Mouse (Mus musculus) forebrain, embryonic 11.5 days (tissue): ENCODE measurements at regions not wholly inside any gene's neighbourhood (a gene's known extent, or its start where the extent isn't known, plus 50 kb on each side); places are given as distances from the start of the nearest gene placed in this dataset.

Source experiments
- ATAC-seq: fragments of 200-750 bp; cut with Nextera tagmentation; replicated peaks from 2 replicates; pipeline ENCODE4 v1.8.0; 2017; ENCODE audit warnings: moderate TSS enrichment; ENCODE audit not compliant: low FRiP score
- DNase-seq: peaks from one replicate; pipeline ENCODE4 v3.0.0-alpha.2; 2017; ENCODE audit warnings: low spot score
- H3K27ac ChIP-seq: fragments of 300-500 bp; sonication (generic); 2 replicates; pipeline ENCODE4 v1.5.1; 2014; ENCODE audit warnings: low read depth, low read length
- H3K27me3 ChIP-seq: fragments of 300-500 bp; sonication (generic); 2 replicates; pipeline ENCODE4 v1.6.1; 2014; ENCODE audit warnings: mild to moderate bottlenecking, low read length, mixed read lengths; ENCODE audit not compliant: control insufficient read depth, insufficient read depth
- H3K36me3 ChIP-seq: fragments of 300-500 bp; sonication (generic); 2 replicates; pipeline ENCODE4 v1.6.1; 2014; ENCODE audit warnings: mild to moderate bottlenecking, low read length, moderate library complexity, mixed read lengths; ENCODE audit not compliant: control insufficient read depth, insufficient read depth
- H3K4me1 ChIP-seq: fragments of 300-500 bp; sonication (generic); replicated peaks from 2 replicates; pipeline ENCODE4 v1.6.1; 2014; ENCODE audit warnings: low read length, mixed read lengths; ENCODE audit not compliant: control insufficient read depth, insufficient read depth
- H3K4me2 ChIP-seq: fragments of 300-500 bp; sonication (generic); 2 replicates; pipeline ENCODE4 v1.6.1; 2014; ENCODE audit warnings: low read depth, mild to moderate bottlenecking, low read length, moderate library complexity, mixed read lengths; ENCODE audit not compliant: severe bottlenecking
- H3K4me3 ChIP-seq: fragments of 300-500 bp; sonication (generic); 2 replicates; pipeline ENCODE4 v1.5.1; 2014; ENCODE audit warnings: low read depth, low read length
- H3K9ac ChIP-seq: fragments of 300-500 bp; sonication (generic); 2 replicates; pipeline ENCODE4 v1.6.1; 2014; ENCODE audit warnings: low read length
- H3K9me3 ChIP-seq: fragments of 300-500 bp; sonication (generic); 2 replicates; pipeline ENCODE4 v1.6.1; 2016; ENCODE audit warnings: low read length, mixed read lengths; ENCODE audit not compliant: control insufficient read depth
- WGBS: fragments of 180-500 bp; shearing (Covaris S2); extraction: QIAGEN DNeasy Blood & Tissue Kit; methylation state at CpG from one replicate; pipeline ENCODE4 v1.1.7; 2014; 5-methylcytosine and 5-hydroxymethylcytosine counted together

DNA sequence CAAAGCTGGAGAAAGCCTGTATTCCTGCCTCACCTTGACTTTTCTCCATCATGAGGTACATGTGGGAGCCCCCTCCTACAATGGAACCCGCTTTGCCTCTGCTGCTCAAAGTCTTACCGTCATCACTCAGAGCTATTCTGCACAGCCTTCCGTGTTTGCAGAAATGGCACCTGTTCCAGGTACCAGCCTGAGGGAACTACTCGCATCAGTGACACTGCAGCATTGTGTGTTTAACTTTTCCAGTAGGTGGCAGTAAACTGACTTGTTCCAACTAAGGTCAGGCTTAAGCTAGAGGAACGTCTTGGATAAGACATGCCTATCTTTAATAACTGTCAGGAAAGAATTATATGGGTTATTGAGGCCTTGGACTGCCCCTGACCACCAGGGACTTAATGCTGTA lies 71.4 kb downstream of the Fam173b start:
- Histone ChIP-seq H3K9ac (no peak overlapping the region), H3K36me3 (no peaks in the 10 kb centered on the region), H3K27ac (no peak overlapping the region), H3K27me3 (no peaks in the 10 kb centered on the region), H3K4me2 (no peak overlapping the region), H3K4me3 (no peak overlapping the region), H3K9me3 (no peaks in the 10 kb centered on the region), H3K4me1 (no peaks in the 10 kb centered on the region)
- WGBS, result 47% methylated on average over 5 of the region's 5 CpGs
- DNase-seq (no peak), ATAC-seq (no peak)

DNA sequence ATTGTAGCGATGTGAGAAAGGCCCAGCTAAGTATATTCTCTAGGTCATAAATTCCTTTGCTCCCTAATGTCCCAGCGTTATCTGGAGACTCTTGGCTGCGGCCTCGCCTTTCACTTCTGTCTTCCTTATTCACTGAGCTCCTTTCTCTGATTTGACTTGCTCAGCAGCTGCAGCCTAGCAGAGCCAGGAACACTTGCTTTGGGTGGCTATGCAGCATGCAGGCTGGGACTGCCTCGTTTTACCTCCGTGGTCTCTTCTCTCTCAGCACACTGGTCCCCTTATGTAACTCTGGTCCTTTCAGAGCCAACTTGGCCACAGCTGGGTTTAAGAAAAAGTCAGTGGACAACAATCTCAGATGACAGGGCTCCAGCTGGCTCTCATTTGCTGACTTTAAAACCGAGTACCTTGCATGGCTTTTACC lies 75.1 kb downstream of the Fam173b start:
- Histone ChIP-seq H3K9ac (no peak overlapping the region), H3K9me3 (no peaks in the 10 kb centered on the region), H3K4me2 (no peak overlapping the region), H3K4me3 (no peak overlapping the region), H3K27me3 (no peaks in the 10 kb centered on the region), H3K4me1 (no peaks in the 10 kb centered on the region), H3K36me3 (no peaks in the 10 kb centered on the region), H3K27ac (no peak overlapping the region)
- DNase-seq (no peak), ATAC-seq (no peak)
- WGBS, result 72% methylated on average over 7 of the region's 7 CpGs

DNA sequence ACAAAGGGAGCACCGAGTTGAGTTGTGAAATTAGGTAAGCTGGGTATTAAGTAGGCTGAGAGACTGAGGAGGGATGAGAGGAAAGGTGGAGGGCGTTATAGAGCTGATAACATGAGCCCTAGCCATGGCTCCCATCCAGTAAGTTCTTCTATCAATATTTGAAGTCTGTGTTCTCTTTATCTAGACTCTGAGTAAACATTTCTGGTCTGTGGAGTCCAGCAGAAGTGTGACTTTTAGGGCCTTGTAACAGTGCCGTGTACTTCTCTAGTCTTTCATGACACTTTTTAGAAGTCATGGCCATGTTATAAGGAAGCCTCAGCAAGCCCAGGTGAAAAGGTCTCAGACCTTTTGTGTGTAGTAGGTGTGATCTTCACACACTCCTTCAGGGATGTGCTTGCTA lies 91.5 kb downstream of the Fam173b start:
- Histone ChIP-seq H3K9me3 (no peaks in the 10 kb centered on the region), H3K4me3 (no peak overlapping the region), H3K27ac (no peak overlapping the region), H3K4me1 (no peaks in the 10 kb centered on the region), H3K36me3 (no peaks in the 10 kb centered on the region), H3K27me3 (no peaks in the 10 kb centered on the region), H3K4me2 (no peak overlapping the region), H3K9ac (no peak overlapping the region)
- DNase-seq (no peak), ATAC-seq (no peak)
- WGBS, result 82% methylated on average over 3 of the region's 3 CpGs

DNA sequence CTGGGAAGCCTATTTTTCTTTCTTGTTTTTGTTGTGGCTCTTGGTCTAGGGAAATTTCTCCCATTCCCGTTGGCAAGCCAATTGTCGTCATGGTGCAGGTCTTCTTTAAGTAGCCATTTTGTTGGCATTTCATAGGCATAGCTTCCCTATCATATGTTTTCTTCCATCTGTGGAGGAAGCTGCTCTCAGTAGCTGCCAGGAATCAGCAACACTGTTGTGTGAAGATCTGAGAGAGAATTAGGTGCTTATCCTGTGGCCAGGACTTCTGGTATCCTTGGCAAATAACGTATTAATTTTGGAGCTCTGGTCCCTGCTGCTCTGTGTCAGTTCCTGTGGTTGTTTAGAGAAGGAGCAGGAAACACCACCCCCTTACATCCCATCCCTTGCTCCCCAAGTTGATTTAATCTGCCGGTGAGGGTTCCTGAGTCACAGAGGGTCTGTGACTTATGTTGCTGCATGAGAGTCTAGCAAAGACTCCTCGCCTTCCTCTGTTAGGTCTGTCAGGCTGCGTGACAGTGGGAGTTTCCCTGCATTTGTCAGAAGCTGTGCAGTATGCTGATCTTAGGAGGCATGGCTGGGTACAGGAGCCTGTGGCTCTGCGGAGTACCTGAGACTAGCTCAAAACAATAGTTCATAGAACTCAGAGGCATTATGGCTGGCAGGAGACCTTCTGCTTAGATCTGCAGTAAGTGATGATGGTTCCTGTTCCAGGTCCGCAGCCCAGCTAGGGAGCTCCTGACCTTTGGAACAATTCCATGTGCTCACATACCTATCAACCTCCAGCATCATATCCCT lies 93.4 kb downstream of the Fam173b start:
- Histone ChIP-seq H3K27me3 (no peaks in the 10 kb centered on the region), H3K4me3 (no peak overlapping the region), H3K9ac (no peak overlapping the region), H3K4me2 (no peak overlapping the region), H3K9me3 (no peaks in the 10 kb centered on the region), H3K4me1 (no peaks in the 10 kb centered on the region), H3K27ac (no peak overlapping the region), H3K36me3 (no peaks in the 10 kb centered on the region)
- DNase-seq (no peak), ATAC-seq (no peak)
- 87% methylated on average over 8 of the region's 8 CpGs for WGBS

DNA sequence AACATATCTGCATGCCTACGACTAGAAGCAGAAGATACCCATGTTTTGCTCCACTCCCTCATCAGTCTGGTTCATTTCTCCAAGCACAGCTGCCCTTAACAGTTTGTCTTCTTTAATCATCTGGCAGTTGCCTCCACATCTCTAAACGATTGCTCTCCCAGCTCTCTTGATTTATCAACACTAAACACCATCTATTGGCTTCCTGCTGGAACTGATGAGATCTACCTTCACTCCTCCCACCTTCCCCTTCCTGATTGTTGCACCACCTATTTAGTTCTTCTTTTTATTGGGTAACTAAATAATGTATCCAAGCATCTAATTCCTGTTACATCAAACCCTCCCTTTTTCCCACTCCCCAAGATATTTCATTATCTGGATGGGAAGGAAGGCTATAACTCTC lies 101.7 kb downstream of the Fam173b start:
- Histone ChIP-seq H3K4me2 (no peak overlapping the region), H3K9ac (no peak overlapping the region), H3K4me1 (no peaks in the 10 kb centered on the region), H3K36me3 (no peaks in the 10 kb centered on the region), H3K4me3 (no peak overlapping the region), H3K9me3 (no peaks in the 10 kb centered on the region), H3K27me3 (no peaks in the 10 kb centered on the region), H3K27ac (no peak overlapping the region)
- 90% methylated on average over 2 of the region's 2 CpGs for WGBS
- no peak for ATAC-seq
- no peak for DNase-seq

DNA sequence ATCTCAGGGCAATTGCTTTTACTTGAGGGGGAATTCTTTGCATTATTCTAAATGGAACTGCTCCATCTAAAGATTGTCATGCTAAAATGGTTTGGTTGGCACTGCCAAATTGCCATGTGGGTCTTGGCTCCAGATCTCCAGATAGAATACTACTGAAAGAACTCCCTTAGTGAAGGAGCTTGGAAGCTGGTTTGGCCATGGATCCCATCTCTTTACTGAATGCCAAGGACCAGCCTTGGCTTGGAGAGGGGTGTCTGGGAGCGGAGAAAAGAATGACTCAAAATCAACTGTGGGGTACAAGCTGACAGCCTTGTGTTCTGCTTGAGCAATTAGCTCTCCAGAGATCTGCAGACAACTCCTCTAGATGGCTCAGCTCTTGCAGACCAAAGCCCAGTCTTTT lies 105.8 kb downstream of the Fam173b start:
- Histone ChIP-seq H3K4me3 (no peak overlapping the region), H3K27ac (no peak overlapping the region), H3K9me3 (no peaks in the 10 kb centered on the region), H3K9ac (no peak overlapping the region), H3K27me3 (no peaks in the 10 kb centered on the region), H3K4me2 (no peak overlapping the region), H3K4me1 (no peaks in the 10 kb centered on the region), H3K36me3 (no peaks in the 10 kb centered on the region)
- no peak for ATAC-seq
- no peak for DNase-seq
- WGBS, result 87% methylated on average over 1 of the region's 1 CpGs

DNA sequence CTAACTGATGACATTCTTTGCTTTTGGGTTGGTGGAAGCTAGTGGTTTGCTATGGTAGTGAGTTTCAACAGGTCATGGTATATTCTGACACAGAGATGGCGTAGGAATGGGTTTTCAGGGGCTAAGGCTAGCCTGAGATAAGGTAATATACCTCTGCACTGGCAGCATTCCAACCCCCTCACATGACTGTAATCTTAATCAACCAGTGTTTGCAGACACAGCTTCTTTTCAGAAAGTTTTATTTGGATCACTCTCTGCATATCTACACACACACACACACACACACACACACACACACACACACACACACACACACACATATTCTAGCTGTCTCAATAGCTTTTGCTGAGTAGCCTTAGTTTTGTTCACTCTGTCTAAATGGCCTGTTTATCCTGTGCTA lies 119.4 kb downstream of the Fam173b start:
- H3K4me3 ChIP-seq, result no peak overlapping the region
- DNase-seq (no peak), ATAC-seq (no peak)
- no peaks in the 10 kb centered on the region for H3K9me3 ChIP-seq
- H3K4me1 ChIP-seq, result no peaks in the 10 kb centered on the region
- H3K27me3 ChIP-seq, result no peaks in the 10 kb centered on the region
- H3K4me2 ChIP-seq, result no peak overlapping the region
- 81% methylated on average over 1 of the region's 1 CpGs for WGBS
- no peak overlapping the region for H3K27ac ChIP-seq
- H3K36me3 ChIP-seq, result no peaks in the 10 kb centered on the region
- H3K9ac ChIP-seq, result no peak overlapping the region

DNA sequence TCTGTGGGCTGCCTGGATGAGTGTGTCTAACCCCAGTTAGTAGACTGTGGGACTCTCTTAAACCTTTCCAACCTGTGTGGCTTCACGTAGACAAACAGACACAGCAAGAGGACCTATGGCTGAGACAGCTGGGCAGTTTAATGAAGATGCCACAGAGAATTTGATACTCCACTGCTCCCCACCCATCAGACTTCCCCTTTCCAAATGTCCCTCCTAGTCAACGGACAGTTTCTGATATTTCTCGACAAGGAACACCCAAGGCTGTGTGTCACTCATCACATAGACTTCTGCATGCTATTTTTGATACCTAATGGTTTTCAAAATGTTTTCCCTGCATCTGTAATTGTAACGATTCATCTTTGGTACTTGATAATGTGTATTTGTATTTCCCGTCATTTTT lies 120.8 kb downstream of the Fam173b start:
- DNase-seq, result no peak
- no peak for ATAC-seq
- Histone ChIP-seq H3K4me1 (no peaks in the 10 kb centered on the region), H3K4me3 (no peak overlapping the region), H3K9me3 (no peaks in the 10 kb centered on the region), H3K36me3 (no peaks in the 10 kb centered on the region), H3K9ac (no peak overlapping the region), H3K27ac (no peak overlapping the region), H3K27me3 (no peaks in the 10 kb centered on the region), H3K4me2 (no peak overlapping the region)
- WGBS, result 93% methylated on average over 5 of the region's 5 CpGs

DNA sequence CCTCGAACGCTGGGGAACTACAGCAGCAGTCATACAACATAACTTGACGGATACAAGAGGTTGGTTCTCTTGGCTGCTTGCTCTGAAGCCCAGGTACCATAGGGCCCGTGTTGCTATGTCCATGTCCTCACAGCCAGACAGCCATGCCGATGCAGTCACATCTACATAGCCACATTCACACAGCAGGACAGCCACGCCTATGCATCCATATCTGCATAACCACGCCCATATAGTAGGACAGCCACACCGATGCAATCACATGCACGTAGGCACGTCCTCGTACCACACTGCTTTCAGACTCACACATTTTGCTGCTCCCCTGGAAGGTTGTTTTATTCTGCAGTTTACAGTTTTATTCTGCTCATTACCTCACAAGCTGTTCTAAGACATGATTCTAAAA lies 122.6 kb downstream of the Fam173b start:
- DNase-seq (no peak), ATAC-seq (no peak)
- Histone ChIP-seq H3K9ac (no peak overlapping the region), H3K9me3 (no peaks in the 10 kb centered on the region), H3K4me1 (no peaks in the 10 kb centered on the region), H3K36me3 (no peaks in the 10 kb centered on the region), H3K4me3 (no peak overlapping the region), H3K4me2 (no peak overlapping the region), H3K27ac (no peak overlapping the region), H3K27me3 (no peaks in the 10 kb centered on the region)
- WGBS, result 81% methylated on average over 11 of the region's 11 CpGs
